ENCODE assay signal across 25 mouse cellular contexts in the genomic region with DNA sequence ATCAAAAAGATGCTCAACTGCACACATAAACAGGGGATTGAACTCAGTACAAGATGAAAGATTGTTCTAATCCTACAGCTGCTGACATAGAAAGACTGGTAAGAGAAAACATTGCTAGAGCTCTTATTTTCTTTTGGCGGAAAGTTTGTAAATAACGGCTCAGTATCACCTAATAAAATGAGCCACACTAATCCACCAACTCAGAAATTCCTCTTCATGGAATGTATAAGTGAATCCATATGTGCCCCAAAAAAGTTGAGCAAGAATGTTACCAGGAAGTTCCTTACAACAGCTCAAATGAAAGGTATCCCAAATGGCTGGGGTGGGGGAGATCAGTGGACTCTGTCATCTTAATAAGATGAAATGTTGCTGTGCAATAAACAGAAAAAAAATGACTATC. TPM values are rescaled to one million over a fixed set of nuclear protein-coding genes. Genes with fewer than 3 reads are reported as not detected.
"Had no signal": no experiment of that assay in that cellular context is flagged by ENCODE, and none has a peak within 500 bp of the region (broad histone marks: within the 10 kb centered on the region; RNA-seq: fewer than 3 reads in every experiment).

No protein-coding gene starts in this region.

- DNase-seq: kidney, adult 11 months; kidney, adult 8-10 months; kidney, postnatal 10 days; kidney, postnatal 36 days; layer of hippocampus, postnatal 36 days; left cerebral cortex, postnatal 4 days; liver, embryonic 13.5 days; lung, adult 2 months; thymus, adult 2 months; thymus, postnatal 14 days; thymus, postnatal 4 days had no signal

- H3K9ac ChIP-seq: intestine, embryonic 15.5 days; kidney, embryonic 15.5 days; limb, embryonic 13.5 days; liver, embryonic 13.5 days; midbrain, embryonic 13.5 days; neural tube, embryonic 13.5 days had no signal

- H3K36me3 ChIP-seq: intestine, embryonic 15.5 days; kidney, embryonic 15.5 days; limb, embryonic 13.5 days; liver, embryonic 13.5 days; midbrain, embryonic 10.5 days; midbrain, embryonic 13.5 days; neural tube, embryonic 13.5 days had no signal

- H3K27ac ChIP-seq: intestine, embryonic 15.5 days; kidney, embryonic 15.5 days; left cerebral cortex, adult 2 months; limb, embryonic 13.5 days; liver, embryonic 13.5 days; midbrain, embryonic 10.5 days; midbrain, embryonic 13.5 days; neural tube, embryonic 13.5 days had no signal

- ATAC-seq: intestine, embryonic 15.5 days; midbrain, embryonic 13.5 days; midbrain, embryonic 16.5 days had no signal

- H3K9me3 ChIP-seq: intestine, embryonic 15.5 days; kidney, embryonic 15.5 days; limb, embryonic 13.5 days; liver, embryonic 13.5 days; megakaryocyte, embryonic 14.5 days; midbrain, embryonic 10.5 days; midbrain, embryonic 13.5 days; neural tube, embryonic 13.5 days had no signal

- H3K4me3 ChIP-seq: intestine, embryonic 15.5 days; kidney, embryonic 15.5 days; left cerebral cortex, adult 2 months; limb, embryonic 13.5 days; liver, embryonic 13.5 days; megakaryocyte, embryonic 14.5 days; midbrain, embryonic 10.5 days; midbrain, embryonic 13.5 days; myocyte; neural tube, embryonic 13.5 days had no signal

- H3K27me3 ChIP-seq: intestine, embryonic 15.5 days; kidney, embryonic 15.5 days; limb, embryonic 13.5 days; liver, embryonic 13.5 days; midbrain, embryonic 13.5 days; neural tube, embryonic 13.5 days had no signal

- H3K4me2 ChIP-seq: intestine, embryonic 15.5 days; kidney, embryonic 15.5 days; limb, embryonic 13.5 days; liver, embryonic 13.5 days; midbrain, embryonic 13.5 days; neural tube, embryonic 13.5 days had no signal

- H3K4me1 ChIP-seq: intestine, embryonic 15.5 days; kidney, embryonic 15.5 days; limb, embryonic 13.5 days; liver, embryonic 13.5 days; megakaryocyte, embryonic 14.5 days; midbrain, embryonic 10.5 days; midbrain, embryonic 13.5 days; neural tube, embryonic 13.5 days had no signal

RNA-seq across cellular contexts. Expression of a gene that starts 44.1 kb away (rescaled TPM):
- polyA plus RNA-seq: intestine, embryonic 15.5 days; kidney, embryonic 15.5 days; limb, embryonic 13.5 days; liver, adult 2 months; liver, embryonic 13.5 days; liver, embryonic 16.5 days; midbrain, embryonic 10.5 days; midbrain, embryonic 13.5 days; midbrain, embryonic 16.5 days; neural tube, embryonic 13.5 days; stomach, embryonic 16.5 days had no signal

RNA-seq across cellular contexts. Expression of a gene that starts 57.5 kb away (rescaled TPM):
- polyA plus RNA-seq: midbrain, embryonic 10.5 days; myocyte; spleen, adult 2 months had no signal
